Mouse (Mus musculus) testis, adult 2 months (tissue): ENCODE results near the gene Gipc2. TPM values are rescaled to one million over a fixed set of nuclear protein-coding genes. Genes with fewer than 3 reads are reported as not detected.

Source experiments
- H3K27ac ChIP-seq: fragments of 200-500 bp; 2 replicates; pipeline ENCODE4 v1.5.1; 2012; ENCODE audit warnings: low read depth, low read length; ENCODE audit not compliant: control insufficient read depth, insufficient read depth
- H3K27me3 ChIP-seq: fragments of 200-500 bp; 2 replicates; pipeline ENCODE4 v1.6.1; 2012; ENCODE audit warnings: mild to moderate bottlenecking, low read length, moderate library complexity; ENCODE audit not compliant: control insufficient read depth, insufficient read depth
- H3K36me3 ChIP-seq: fragments of 200-500 bp; 2 replicates; pipeline ENCODE4 v1.6.1; 2012; ENCODE audit warnings: mild to moderate bottlenecking, low read length; ENCODE audit not compliant: control insufficient read depth, insufficient read depth
- H3K4me1 ChIP-seq: fragments of 200-500 bp; 2 replicates; pipeline ENCODE4 v1.6.1; 2012; ENCODE audit warnings: low read length; ENCODE audit not compliant: control insufficient read depth, insufficient read depth
- H3K4me3 ChIP-seq: fragments of 200-500 bp; 2 replicates; pipeline ENCODE4 v1.5.1; 2012; ENCODE audit warnings: low read depth, mild to moderate bottlenecking, low read length, moderate library complexity, mixed read lengths; ENCODE audit not compliant: control insufficient read depth
- CTCF ChIP-seq: fragments of 200-500 bp; IDR thresholded peaks from 2 replicates; pipeline ENCODE4 v1.5.1; 2012; ENCODE audit warnings: low read depth, mild to moderate bottlenecking, inconsistent platforms, low read length, moderate library complexity; ENCODE audit not compliant: control insufficient read depth, insufficient read depth, insufficient replicate concordance
- POLR2A ChIP-seq: fragments of 200-500 bp; IDR thresholded peaks from 2 replicates; pipeline ENCODE4 v1.6.1; 2012; ENCODE audit warnings: low read depth, mild to moderate bottlenecking, inconsistent platforms, low read length, moderate library complexity; ENCODE audit not compliant: control insufficient read depth
- polyA plus RNA-seq: library from polyadenylated mRNA; depleted of rRNA; stranded (reverse); fragments of >200 nt; gene quantifications from 2 replicates; pipeline ENCODE4 v1.2.3, GENCODE M21; 2012

Gene Gipc2
- polyA plus RNA-seq, 1 experiment, result 9.7 TPM

DNA sequence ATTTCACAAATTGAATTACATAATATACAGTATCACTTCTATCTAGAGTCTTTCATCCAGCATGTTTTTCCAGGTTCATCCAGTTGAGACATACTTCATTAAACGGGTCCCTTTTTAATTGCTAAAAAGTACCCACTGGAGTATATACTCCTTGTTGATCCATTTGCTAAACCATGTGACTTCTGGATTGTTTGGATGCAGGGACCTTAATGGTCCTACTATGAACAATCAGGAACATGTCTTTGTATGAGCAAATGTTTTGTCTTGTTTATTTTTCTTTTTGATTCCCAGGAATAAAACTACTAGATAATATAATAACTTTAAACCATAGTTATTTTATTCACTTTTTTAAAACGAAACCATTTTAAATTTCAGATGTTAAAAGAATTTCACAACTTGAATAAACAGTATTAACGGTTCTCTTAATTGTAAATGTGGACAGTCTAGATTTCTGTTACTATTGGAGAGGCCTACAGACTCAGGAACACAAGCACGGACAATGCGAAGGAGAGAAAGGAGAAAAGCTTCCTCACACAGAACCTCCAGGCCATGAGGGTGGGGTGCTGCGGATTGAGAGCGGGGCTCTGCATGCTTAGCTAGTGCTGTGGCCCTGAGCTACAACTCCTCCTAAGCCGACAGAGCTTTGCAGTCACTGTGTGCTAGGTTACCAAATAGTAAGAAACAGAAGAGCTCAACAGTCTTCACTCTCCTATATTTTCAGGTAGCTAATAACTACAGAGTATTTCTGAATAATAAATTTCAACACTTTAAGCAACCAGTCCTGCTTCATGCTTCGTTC, 24.8 kb upstream of the Gipc2 start:
- Histone ChIP-seq H3K4me1 (no peaks in the 10 kb centered on the region; the same call in none of the 2 replicates), H3K4me3 (peak overlapping the region; percentile 37; the same call in 1 of the 2 replicates), H3K27me3 (no peaks in the 10 kb centered on the region), H3K36me3 (no peaks in the 10 kb centered on the region), H3K27ac (no peak overlapping the region)
- TF ChIP-seq POLR2A (no peak), CTCF (no peak)

DNA sequence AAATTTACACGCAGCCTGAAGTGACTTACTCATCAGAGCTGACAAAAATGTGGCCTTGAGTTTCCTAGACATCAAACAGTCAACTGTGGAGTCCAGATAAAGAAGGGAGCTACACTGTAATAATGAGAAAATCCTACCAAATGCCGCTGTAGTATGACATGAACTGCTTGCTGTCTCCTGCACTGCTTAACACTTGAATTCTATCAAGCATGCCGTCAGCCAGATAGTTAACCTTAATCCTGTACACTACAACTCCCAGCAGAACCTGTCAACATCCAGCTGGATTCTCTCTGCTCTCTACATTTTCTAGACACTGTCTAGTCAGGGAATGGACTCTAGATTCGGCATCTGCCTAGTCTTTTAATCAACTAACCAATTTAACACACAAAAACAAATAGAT, 23.3 kb upstream of the Gipc2 start:
- Histone ChIP-seq H3K4me1 (no peaks in the 10 kb centered on the region; the same call in none of the 2 replicates), H3K36me3 (no peaks in the 10 kb centered on the region), H3K4me3 (no peak overlapping the region), H3K27me3 (no peaks in the 10 kb centered on the region), H3K27ac (no peak overlapping the region)
- TF ChIP-seq POLR2A (no peak), CTCF (no peak)

DNA sequence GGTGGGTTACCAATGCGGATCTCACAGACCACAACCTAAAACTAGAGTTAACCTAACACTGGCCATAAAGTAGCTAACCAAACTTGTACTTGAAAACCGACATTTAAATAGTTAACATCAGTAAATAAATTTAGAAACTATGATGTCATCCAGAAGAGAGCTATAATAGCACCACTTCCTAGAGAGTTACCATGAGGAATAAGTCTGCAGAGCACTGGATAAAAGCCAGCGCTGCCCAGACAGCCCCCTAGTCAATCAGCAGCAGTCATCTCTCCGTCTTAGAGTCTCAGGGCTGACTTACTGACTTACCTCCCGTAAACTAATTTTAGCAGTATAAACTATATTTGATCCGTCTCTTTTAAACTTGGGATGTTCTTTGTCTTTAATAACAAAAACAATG, 20.1 kb upstream of the Gipc2 start:
- Histone ChIP-seq H3K4me3 (no peak overlapping the region), H3K27me3 (no peaks in the 10 kb centered on the region), H3K27ac (no peak overlapping the region), H3K4me1 (no peaks in the 10 kb centered on the region; the same call in 1 of the 2 replicates), H3K36me3 (no peaks in the 10 kb centered on the region)
- no peak for TF ChIP-seq CTCF
- no peak for TF ChIP-seq POLR2A

DNA sequence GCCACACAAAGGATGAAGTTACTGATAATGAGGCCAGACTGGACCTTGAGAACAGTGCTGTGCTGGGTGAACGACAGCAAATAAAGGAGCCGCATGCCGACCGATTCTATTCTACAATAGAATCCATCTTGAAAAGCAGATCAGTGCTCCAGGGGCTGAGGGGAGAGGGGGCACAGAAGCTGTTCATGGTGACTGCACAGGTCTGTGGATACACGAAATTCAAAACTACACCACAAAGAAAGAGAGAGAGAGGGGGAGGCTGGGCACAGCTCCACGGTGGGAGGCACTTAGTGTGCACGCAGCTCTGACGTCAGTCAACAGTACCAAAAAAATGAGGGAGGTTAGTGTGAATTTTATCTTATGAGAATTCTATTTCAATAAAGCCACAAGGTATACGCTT, 17.5 kb upstream of the Gipc2 start:
- H3K4me3 ChIP-seq, result no peak overlapping the region
- no peak overlapping the region for H3K27ac ChIP-seq
- no peaks in the 10 kb centered on the region for H3K27me3 ChIP-seq
- no peak for TF ChIP-seq CTCF
- TF ChIP-seq POLR2A, result no peak
- no peaks in the 10 kb centered on the region for H3K36me3 ChIP-seq
- no peaks in the 10 kb centered on the region for H3K4me1 ChIP-seq

DNA sequence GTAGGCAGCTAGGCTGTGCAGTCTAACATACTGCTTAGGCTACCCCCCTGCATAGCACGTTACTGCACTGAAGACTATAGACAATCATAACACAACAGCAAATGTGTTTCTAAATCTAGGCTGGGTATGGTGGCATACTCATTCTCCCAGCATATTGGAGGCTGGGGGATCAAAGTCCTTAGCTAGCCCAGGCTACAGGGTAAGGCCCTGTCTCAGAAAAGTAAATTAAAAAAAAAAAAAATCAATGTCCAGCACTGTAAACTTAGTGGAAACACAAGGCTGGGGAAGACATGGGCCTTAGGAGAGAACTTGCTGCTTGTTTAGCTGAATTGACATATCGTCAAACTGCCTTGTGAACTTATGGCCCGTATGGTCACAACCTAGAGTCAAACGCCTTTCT, 14.6 kb upstream of the Gipc2 start:
- TF ChIP-seq POLR2A, result no peak
- no peak for TF ChIP-seq CTCF
- no peak overlapping the region for H3K27ac ChIP-seq
- no peak overlapping the region for H3K4me3 ChIP-seq
- H3K4me1 ChIP-seq, result no peaks in the 10 kb centered on the region
- H3K27me3 ChIP-seq, result no peaks in the 10 kb centered on the region
- no peaks in the 10 kb centered on the region for H3K36me3 ChIP-seq

DNA sequence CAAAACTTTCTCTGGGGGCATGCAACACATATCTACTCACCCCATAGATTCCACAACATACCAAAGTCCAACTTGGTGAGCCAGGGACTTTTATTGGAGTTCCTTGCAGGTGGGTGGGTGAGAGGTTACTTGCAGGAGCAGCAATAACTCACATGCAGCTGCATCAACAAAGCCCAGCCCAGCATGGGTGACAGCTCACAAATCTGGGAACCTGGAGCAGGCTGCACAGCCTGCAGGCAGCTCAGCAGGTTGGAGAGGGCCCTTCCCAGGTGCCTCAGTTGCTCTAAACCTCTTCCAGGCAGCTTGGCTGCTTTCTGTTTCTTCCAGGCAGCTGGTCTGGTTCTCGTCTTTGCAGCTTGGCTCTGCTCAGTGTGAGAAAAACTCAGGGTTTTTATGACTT, 13.3 kb upstream of the Gipc2 start:
- no peaks in the 10 kb centered on the region for H3K27me3 ChIP-seq
- H3K4me3 ChIP-seq, result no peak overlapping the region
- no peak overlapping the region for H3K27ac ChIP-seq
- H3K36me3 ChIP-seq, result no peaks in the 10 kb centered on the region
- no peaks in the 10 kb centered on the region for H3K4me1 ChIP-seq
- TF ChIP-seq POLR2A (no peak), CTCF (no peak)

DNA sequence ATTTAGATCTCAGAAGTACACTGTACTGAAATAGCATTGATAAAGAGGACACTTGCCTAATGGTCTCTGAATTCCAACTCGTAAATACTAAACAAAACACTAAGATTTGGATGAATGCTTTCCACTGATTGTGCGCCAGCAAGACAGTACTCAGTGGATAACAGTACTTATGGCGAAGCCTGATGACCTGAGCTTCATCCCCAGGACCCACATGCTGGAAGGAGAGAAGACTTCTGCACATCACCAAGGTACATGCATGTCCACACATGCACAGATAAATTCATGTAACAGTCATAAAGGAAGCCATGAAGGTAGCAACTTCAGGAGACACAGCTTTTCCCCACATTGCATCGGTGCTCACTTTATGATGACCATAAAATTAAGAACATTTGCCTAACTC, 12.8 kb upstream of the Gipc2 start:
- Histone ChIP-seq H3K27me3 (no peaks in the 10 kb centered on the region), H3K4me1 (no peaks in the 10 kb centered on the region), H3K27ac (no peak overlapping the region), H3K36me3 (no peaks in the 10 kb centered on the region), H3K4me3 (no peak overlapping the region)
- TF ChIP-seq CTCF (no peak), POLR2A (no peak)
